Mouse (Mus musculus): ENCODE measurements at regions not wholly inside any gene's neighbourhood (a gene's known extent, or its start where the extent isn't known, plus 50 kb on each side); places are given as distances from the start of the nearest gene placed in this dataset.

- no peak for TF ChIP-seq CTCF (IDR thresholded peaks at IDR 0.05; ENCODE audit: borderline replicate concordance, insufficient read depth, low read depth, low read length)
- TF ChIP-seq POLR2A (IDR thresholded peaks at IDR 0.05; ENCODE audit: borderline replicate concordance, insufficient read depth, low read length): no peak
These were observed 101.7 kb upstream of the Foxk1 start for GRCm38 (mm10) chr5:142299621-142300020.

Data from cerebellum, adult 2 months (tissue).